Mouse (Mus musculus): ENCODE measurements around the gene Taar4. TPM values are rescaled to one million over a fixed set of nuclear protein-coding genes. Genes with fewer than 3 reads are reported as not detected.

Gene Taar4
- polyA plus RNA-seq, 1 experiment from 2014 or later = not detected

DNA sequence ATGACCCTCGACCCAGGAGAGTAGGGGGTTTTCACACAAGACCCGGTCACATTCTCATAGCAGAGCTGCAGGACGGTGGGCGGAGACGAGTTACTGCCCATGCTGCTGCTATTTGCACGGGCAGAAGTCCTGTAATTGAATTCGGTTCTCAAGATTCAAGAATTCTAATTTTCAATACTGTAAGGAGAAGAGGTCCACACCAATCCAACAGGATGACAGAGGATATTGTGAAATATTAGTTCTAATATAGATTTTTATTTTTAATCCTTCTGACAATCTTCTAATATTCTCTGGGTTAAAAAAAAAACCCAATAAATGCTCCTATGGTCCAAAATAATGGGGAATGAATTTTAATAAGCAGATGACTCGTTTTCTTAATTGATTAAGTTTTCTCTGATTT is 25.3 kb downstream of the Taar4 start, which contains the start of gene Taar6:
Gene Taar6 (minus strand): TSS at position 101 of the 400 bp plus-strand sequence.
- ATAC-seq (replicated peaks; ENCODE audit: low FRiP score, low TSS enrichment, low read depth) (no peak), DNase-seq (ENCODE audit: low spot score) (no peak)
- WGBS = 69% methylated on average over 8 of the region's 8 CpGs
- no peak within 1 kb of the TSS for H3K4me2 ChIP-seq (ENCODE audit: low read length)
- no peak within 1 kb of the TSS for H3K27ac ChIP-seq (ENCODE audit: low read depth)
- no peaks in the 10 kb centered on the region for H3K36me3 ChIP-seq (ENCODE audit: control insufficient read depth, insufficient read depth, low read length)
- no peak within 1 kb of the TSS for H3K9ac ChIP-seq (ENCODE audit: low read length)
- H3K4me1 ChIP-seq (replicated peaks; ENCODE audit: control insufficient read depth, insufficient read depth, low read length) = no peaks in the 10 kb centered on the region
- no peaks in the 10 kb centered on the region for H3K27me3 ChIP-seq (replicated peaks; ENCODE audit: control insufficient read depth, insufficient read depth, low read length)
- no peaks in the 10 kb centered on the region for H3K9me3 ChIP-seq (ENCODE audit: control insufficient read depth, low read length)
- H3K4me3 ChIP-seq (ENCODE audit: low read depth, low read length) = no peak within 1 kb of the TSS

DNA sequence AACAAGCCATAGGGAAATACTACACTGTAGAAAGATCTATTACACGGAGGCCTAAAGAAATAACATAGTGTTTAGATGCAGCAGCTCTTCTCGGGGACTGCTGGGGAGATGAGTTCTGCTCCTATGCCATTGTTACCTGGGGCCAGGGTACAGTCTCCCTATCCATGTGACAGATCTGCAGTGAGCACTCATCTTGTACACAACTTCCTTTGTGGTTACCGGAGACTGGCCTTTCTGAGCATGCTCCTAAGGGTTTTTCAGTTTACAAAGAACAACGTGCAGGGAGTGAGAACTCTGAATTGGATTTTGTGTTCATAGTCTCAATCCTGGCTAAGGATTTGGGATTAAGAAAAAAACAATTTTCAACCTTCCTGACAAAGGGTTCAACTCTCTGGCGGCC is 26.1 kb downstream of the Taar4 start:
- WGBS = 79% methylated on average over 5 of the region's 5 CpGs
- H3K27me3 ChIP-seq (replicated peaks; ENCODE audit: control insufficient read depth, insufficient read depth, low read length) = no peaks in the 10 kb centered on the region
- ATAC-seq (replicated peaks; ENCODE audit: low FRiP score, low TSS enrichment, low read depth) = no peak

DNA sequence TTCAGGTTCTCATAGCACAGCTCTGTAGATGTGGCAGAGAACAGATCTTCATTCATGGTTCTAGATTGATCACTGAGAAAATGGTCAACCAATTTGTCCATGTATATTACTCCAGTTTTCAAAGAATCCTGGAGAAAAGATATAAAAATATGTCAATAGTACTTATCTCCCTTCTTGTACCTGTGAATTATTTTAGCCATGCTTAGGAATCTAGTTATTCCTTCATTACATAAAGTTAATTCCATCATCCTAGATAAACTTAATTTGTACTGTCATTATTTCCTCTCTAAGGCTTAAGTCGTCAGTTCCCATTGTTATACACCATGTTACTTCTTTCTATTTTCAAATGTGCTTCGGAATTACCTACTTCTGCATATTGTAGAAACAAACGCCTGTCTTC is 33.1 kb downstream of the Taar4 start, which contains the start of gene Taar7a:
Gene Taar7a (minus strand): TSS at position 101 of the 400 bp plus-strand sequence.
- Histone ChIP-seq H3K4me2 (ENCODE audit: low read length) (no peak within 1 kb of the TSS), H3K4me3 (ENCODE audit: low read depth, low read length) (no peak within 1 kb of the TSS), H3K4me1 (replicated peaks; ENCODE audit: control insufficient read depth, insufficient read depth, low read length) (no peaks in the 10 kb centered on the region), H3K36me3 (ENCODE audit: control insufficient read depth, insufficient read depth, low read length) (no peaks in the 10 kb centered on the region), H3K9me3 (ENCODE audit: control insufficient read depth, low read length) (no peaks in the 10 kb centered on the region), H3K27ac (ENCODE audit: low read depth) (no peak within 1 kb of the TSS), H3K9ac (ENCODE audit: low read length) (no peak within 1 kb of the TSS), H3K27me3 (replicated peaks; ENCODE audit: control insufficient read depth, insufficient read depth, low read length) (no peaks in the 10 kb centered on the region)
- WGBS = 86% methylated on average over 3 of the region's 3 CpGs
- ATAC-seq (replicated peaks; ENCODE audit: low FRiP score, low TSS enrichment, low read depth) (no peak), DNase-seq (ENCODE audit: low spot score) (no peak)

More for the DNA sequence above, 26.1 kb downstream of the Taar4 start:
- no peak overlapping the region for H3K9ac ChIP-seq (ENCODE audit: low read length)
- no peaks in the 10 kb centered on the region for H3K36me3 ChIP-seq (ENCODE audit: control insufficient read depth, insufficient read depth, low read length)
- no peaks in the 10 kb centered on the region for H3K9me3 ChIP-seq (ENCODE audit: control insufficient read depth, low read length)
- DNase-seq (ENCODE audit: low spot score) = no peak
- no peak overlapping the region for H3K4me3 ChIP-seq (ENCODE audit: low read depth, low read length)
- no peak overlapping the region for H3K4me2 ChIP-seq (ENCODE audit: low read length)
- H3K4me1 ChIP-seq (replicated peaks; ENCODE audit: control insufficient read depth, insufficient read depth, low read length) = no peaks in the 10 kb centered on the region
- no peak overlapping the region for H3K27ac ChIP-seq (ENCODE audit: low read depth)

DNA sequence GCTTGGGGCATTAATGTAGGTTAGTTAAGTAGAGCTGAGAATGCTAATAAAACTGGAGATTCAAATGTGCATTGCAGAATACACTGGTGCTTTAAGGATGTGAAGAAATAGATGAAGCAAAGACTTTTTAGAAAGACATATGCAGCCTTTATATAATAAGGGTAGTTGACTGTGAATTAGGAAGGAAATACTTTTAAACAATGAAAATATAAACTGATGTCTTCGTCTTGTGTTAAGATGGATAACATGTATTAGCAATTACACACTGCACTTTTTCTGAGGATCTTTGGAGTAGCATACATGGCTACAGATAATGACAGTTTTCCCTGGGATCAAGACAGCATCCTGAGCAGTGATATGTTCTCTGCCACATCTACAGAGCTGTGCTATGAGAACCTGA is 39.3 kb downstream of the Taar4 start, which contains the start of gene Taar7b:
Gene Taar7b (plus strand): TSS at position 301 of the 400 bp plus-strand sequence.
- Histone ChIP-seq H3K4me2 (ENCODE audit: low read length) (no peak within 1 kb of the TSS), H3K36me3 (ENCODE audit: control insufficient read depth, insufficient read depth, low read length) (no peaks in the 10 kb centered on the region), H3K27ac (ENCODE audit: low read depth) (no peak within 1 kb of the TSS), H3K9me3 (ENCODE audit: control insufficient read depth, low read length) (no peaks in the 10 kb centered on the region), H3K4me3 (ENCODE audit: low read depth, low read length) (no peak within 1 kb of the TSS), H3K27me3 (replicated peaks; ENCODE audit: control insufficient read depth, insufficient read depth, low read length) (no peaks in the 10 kb centered on the region), H3K4me1 (replicated peaks; ENCODE audit: control insufficient read depth, insufficient read depth, low read length) (no peaks in the 10 kb centered on the region), H3K9ac (ENCODE audit: low read length) (no peak within 1 kb of the TSS)
- ATAC-seq (replicated peaks; ENCODE audit: low FRiP score, low TSS enrichment, low read depth) (no peak), DNase-seq (ENCODE audit: low spot score) (no peak)
- 76% methylated on average over 1 of the region's 1 CpGs for WGBS

DNA sequence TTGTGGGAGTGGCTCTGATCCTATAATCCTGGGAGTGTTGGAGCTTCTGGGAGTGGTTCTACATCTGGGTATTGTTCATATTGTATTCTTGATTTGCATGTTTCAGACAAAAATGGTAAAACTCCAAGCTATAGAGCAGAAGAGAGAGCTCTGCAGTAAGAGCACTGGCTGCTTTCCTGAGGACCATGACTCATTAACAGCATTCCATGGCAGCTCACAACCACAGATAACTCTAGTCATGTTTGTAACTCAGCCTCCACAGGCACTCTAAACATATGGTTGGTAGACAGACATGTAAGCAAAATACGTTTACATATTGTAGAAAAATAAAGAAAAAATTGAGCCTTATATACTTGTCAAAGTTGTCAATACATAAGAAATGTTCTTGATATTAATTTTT is 46.1 kb downstream of the Taar4 start:
- no peaks in the 10 kb centered on the region for H3K9me3 ChIP-seq (ENCODE audit: control insufficient read depth, low read length)
- WGBS = 69% methylated on average over 1 of the region's 1 CpGs
- DNase-seq (ENCODE audit: low spot score) = no peak

DNA sequence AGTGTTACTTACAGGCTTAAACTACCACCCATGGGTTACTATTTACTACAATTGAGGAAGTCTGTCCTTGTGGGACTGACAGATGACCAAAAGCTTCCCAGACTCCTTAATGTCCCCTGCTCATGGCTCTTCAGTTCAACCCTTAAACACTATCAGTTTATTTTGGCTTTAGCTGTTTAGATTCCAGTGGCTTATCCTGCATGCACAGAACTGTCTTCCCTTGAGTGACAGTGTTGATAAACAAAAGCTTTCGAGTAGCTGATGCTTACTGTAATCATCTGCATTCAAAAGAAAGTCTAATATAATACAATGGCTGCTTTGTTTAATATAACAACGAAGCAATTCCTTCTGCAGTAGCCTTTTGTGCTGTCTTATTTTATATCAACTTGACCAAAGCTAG is 46.7 kb downstream of the Taar4 start:
- Histone ChIP-seq H3K27me3 (replicated peaks; ENCODE audit: control insufficient read depth, insufficient read depth, low read length) (no peaks in the 10 kb centered on the region), H3K4me1 (replicated peaks; ENCODE audit: control insufficient read depth, insufficient read depth, low read length) (no peaks in the 10 kb centered on the region), H3K9ac (ENCODE audit: low read length) (no peak overlapping the region), H3K36me3 (ENCODE audit: control insufficient read depth, insufficient read depth, low read length) (no peaks in the 10 kb centered on the region), H3K9me3 (ENCODE audit: control insufficient read depth, low read length) (no peaks in the 10 kb centered on the region), H3K4me2 (ENCODE audit: low read length) (no peak overlapping the region), H3K4me3 (ENCODE audit: low read depth, low read length) (no peak overlapping the region), H3K27ac (ENCODE audit: low read depth) (no peak overlapping the region)
- DNase-seq (ENCODE audit: low spot score) = no peak
- ATAC-seq (replicated peaks; ENCODE audit: low FRiP score, low TSS enrichment, low read depth) = no peak
- WGBS = 39% methylated on average over 2 of the region's 2 CpGs

More for the DNA sequence above, 46.1 kb downstream of the Taar4 start:
- Histone ChIP-seq H3K27me3 (replicated peaks; ENCODE audit: control insufficient read depth, insufficient read depth, low read length) (no peaks in the 10 kb centered on the region), H3K9ac (ENCODE audit: low read length) (no peak overlapping the region), H3K4me3 (ENCODE audit: low read depth, low read length) (no peak overlapping the region), H3K36me3 (ENCODE audit: control insufficient read depth, insufficient read depth, low read length) (no peaks in the 10 kb centered on the region), H3K4me1 (replicated peaks; ENCODE audit: control insufficient read depth, insufficient read depth, low read length) (no peaks in the 10 kb centered on the region), H3K4me2 (ENCODE audit: low read length) (no peak overlapping the region), H3K27ac (ENCODE audit: low read depth) (no peak overlapping the region)
- ATAC-seq (replicated peaks; ENCODE audit: low FRiP score, low TSS enrichment, low read depth) = no peak

DNA sequence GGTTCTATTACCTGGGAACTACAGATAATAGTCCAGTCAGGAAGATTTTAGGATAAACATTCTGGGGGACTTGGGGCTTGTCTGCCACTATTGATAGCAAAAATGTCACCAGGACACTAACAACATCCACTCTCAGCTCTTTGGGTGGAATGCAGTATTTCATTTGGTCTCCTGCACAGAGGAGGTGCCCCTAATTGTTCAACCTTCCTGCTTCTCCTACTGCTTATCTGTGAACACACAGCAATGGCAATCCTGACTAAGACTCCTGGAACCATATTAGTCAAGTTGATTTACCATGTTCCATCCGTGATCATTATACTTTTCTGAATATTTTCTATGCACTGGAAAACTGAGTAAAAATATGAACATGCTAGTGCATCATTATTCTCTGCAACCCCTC is 47.8 kb downstream of the Taar4 start:
- Histone ChIP-seq H3K4me1 (replicated peaks; ENCODE audit: control insufficient read depth, insufficient read depth, low read length) (no peaks in the 10 kb centered on the region), H3K27ac (ENCODE audit: low read depth) (no peak overlapping the region), H3K4me2 (ENCODE audit: low read length) (no peak overlapping the region), H3K27me3 (replicated peaks; ENCODE audit: control insufficient read depth, insufficient read depth, low read length) (no peaks in the 10 kb centered on the region), H3K9me3 (ENCODE audit: control insufficient read depth, low read length) (no peaks in the 10 kb centered on the region), H3K36me3 (ENCODE audit: control insufficient read depth, insufficient read depth, low read length) (no peaks in the 10 kb centered on the region), H3K9ac (ENCODE audit: low read length) (no peak overlapping the region), H3K4me3 (ENCODE audit: low read depth, low read length) (no peak overlapping the region)
- 79% methylated on average over 1 of the region's 1 CpGs for WGBS
- ATAC-seq (replicated peaks; ENCODE audit: low FRiP score, low TSS enrichment, low read depth) = no peak
- no peak for DNase-seq (ENCODE audit: low spot score)

Other genes with a start within 250 kb of the Taar4 start
- gene Rps12, start 173.2 kb upstream of the Taar4 start, polyA plus RNA-seq (2014; fragmentation: Nextera tagmentation; extraction: Ambion mirVana) = 270 and 302 TPM in 2 replicates
- gene Slc18b1, start 163.5 kb upstream of the Taar4 start, polyA plus RNA-seq (2014; fragmentation: Nextera tagmentation; extraction: Ambion mirVana) = 16.3 and 17.8 TPM in 2 replicates
- gene Vnn3, start 109.0 kb upstream of the Taar4 start, polyA plus RNA-seq (2014; fragmentation: Nextera tagmentation; extraction: Ambion mirVana) = 0.12 TPM in 1 of 2 replicates, not detected in the other
- 2.6 and 2.9 TPM in 2 replicates for gene Vnn1, start 65.8 kb upstream of the Taar4 start, polyA plus RNA-seq (2014; fragmentation: Nextera tagmentation; extraction: Ambion mirVana)
- gene Taar1, start 40.1 kb upstream of the Taar4 start, polyA plus RNA-seq (2014; fragmentation: Nextera tagmentation; extraction: Ambion mirVana) = not detected in 2 replicates
- 0.42 TPM in 1 of 2 replicates, not detected in the other for gene Taar2, start 21.9 kb upstream of the Taar4 start, polyA plus RNA-seq (2014; fragmentation: Nextera tagmentation; extraction: Ambion mirVana)
- gene Taar3, start 10.9 kb upstream of the Taar4 start, polyA plus RNA-seq (2014; fragmentation: Nextera tagmentation; extraction: Ambion mirVana) = not detected in 2 replicates
- gene Taar5, start 10.2 kb downstream of the Taar4 start, polyA plus RNA-seq (2014; fragmentation: Nextera tagmentation; extraction: Ambion mirVana) = not detected in 2 replicates
- gene Taar6, start 25.2 kb downstream of the Taar4 start, polyA plus RNA-seq (2014; fragmentation: Nextera tagmentation; extraction: Ambion mirVana) = not detected in 2 replicates
- gene Taar7a, start 33.0 kb downstream of the Taar4 start, polyA plus RNA-seq (2014; fragmentation: Nextera tagmentation; extraction: Ambion mirVana) = not detected in 2 replicates
- not detected in 2 replicates for gene Taar7b, start 39.4 kb downstream of the Taar4 start, polyA plus RNA-seq (2014; fragmentation: Nextera tagmentation; extraction: Ambion mirVana)
- not detected in 2 replicates for gene Taar7d, start 66.7 kb downstream of the Taar4 start, polyA plus RNA-seq (2014; fragmentation: Nextera tagmentation; extraction: Ambion mirVana)
- gene Taar7e, start 77.1 kb downstream of the Taar4 start, polyA plus RNA-seq (2014; fragmentation: Nextera tagmentation; extraction: Ambion mirVana) = not detected in 2 replicates
- gene Taar7f, start 89.0 kb downstream of the Taar4 start, polyA plus RNA-seq (2014; fragmentation: Nextera tagmentation; extraction: Ambion mirVana) = not detected in 2 replicates
- not detected in 2 replicates for gene Taar8a, start 116.0 kb downstream of the Taar4 start, polyA plus RNA-seq (2014; fragmentation: Nextera tagmentation; extraction: Ambion mirVana)
- gene Taar8b, start 131.8 kb downstream of the Taar4 start, polyA plus RNA-seq (2014; fragmentation: Nextera tagmentation; extraction: Ambion mirVana) = not detected in 2 replicates
- gene Taar8c, start 141.4 kb downstream of the Taar4 start, polyA plus RNA-seq (2014; fragmentation: Nextera tagmentation; extraction: Ambion mirVana) = not detected in 2 replicates
- gene Taar9, start 149.0 kb downstream of the Taar4 start, polyA plus RNA-seq (2014; fragmentation: Nextera tagmentation; extraction: Ambion mirVana) = not detected in 2 replicates
- gene Stx7, start 188.8 kb downstream of the Taar4 start, polyA plus RNA-seq (2014; fragmentation: Nextera tagmentation; extraction: Ambion mirVana) = 91.8 and 100 TPM in 2 replicates

All from intestine, embryonic 14.5 days (tissue).